Mouse (Mus musculus) left cerebral cortex, adult 18-20 months (tissue): ENCODE measurements around the gene Entpd1. TPM values are rescaled to one million over a fixed set of nuclear protein-coding genes. Genes with fewer than 3 reads are reported as not detected.

ENCODE experiments used
- DNase-seq, 2 experiments: peaks; one replicate each; pipeline ENCODE4 v3.0.0; 2021 to 2022; ENCODE audit warnings: low spot score in 2 of 2, mixed read lengths in 1 of 2
- total RNA-seq, 2 experiments: library from RNA; stranded (reverse); gene quantifications; 2 replicates each; pipeline ENCODE4 v1.2.3; 2021

The Entpd1 gene
- total RNA-seq, 2 experiments from 2014 or later, result 18.2 to 18.9 TPM

DNA sequence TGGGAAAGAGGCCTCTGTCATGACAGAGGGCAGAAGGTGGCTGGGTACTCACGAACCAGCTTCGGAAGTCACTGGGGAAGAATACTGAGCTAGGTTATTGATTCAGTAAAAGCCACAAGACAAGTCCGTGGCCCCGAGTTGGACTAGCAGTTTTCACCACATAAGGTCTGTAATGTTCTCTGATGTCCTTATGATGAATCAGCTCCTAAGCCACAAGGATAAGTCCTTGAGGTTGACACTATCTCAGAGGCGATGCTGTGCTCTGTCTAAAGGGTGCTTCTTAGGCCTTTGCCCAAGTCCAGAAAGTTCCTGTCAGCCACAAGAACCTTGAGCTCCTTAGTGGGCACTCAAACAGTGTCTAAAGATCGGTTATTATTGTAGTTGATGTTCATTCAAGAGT, 49.7 kb downstream of the Entpd1 start:
- no peak for DNase-seq

DNA sequence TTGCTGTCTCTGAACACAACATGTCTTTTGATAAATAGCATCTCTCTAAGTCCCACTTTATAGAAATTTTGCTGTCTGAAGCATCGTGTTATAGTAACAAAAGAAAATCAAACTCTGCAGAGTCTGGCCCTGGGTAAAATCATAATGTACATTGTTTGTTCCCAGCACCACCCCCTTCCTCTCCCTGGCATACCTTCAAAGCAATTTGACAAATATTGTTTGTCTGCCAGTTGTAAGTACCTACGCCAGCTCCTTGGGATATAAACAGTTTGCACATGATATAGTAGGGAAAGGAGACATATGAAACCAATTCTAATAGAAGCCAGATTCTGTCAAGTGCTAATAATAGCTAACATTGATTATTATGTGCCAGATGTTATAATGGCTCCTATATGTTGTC, 50.6 kb downstream of the Entpd1 start:
- DNase-seq, result no peak

DNA sequence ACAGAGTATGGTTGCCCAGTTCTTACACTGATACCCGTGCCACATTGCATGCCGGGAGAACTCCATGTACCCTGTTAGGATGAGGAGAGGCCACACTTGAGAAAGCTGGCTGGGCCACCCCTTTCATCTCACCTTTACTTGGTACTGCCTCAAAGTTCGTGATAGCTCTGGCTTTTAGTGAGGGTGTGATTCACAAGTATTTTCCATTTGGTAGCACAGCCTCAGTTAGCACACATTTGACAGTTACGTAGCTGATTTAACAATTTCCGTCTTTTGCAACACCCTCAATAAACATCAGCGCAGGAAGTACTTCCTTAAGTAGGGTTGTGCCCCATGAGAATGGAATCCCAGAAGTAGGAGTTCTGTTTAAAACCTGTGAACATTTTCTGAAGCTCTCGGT, 53.6 kb downstream of the Entpd1 start:
- no peak for DNase-seq

DNA sequence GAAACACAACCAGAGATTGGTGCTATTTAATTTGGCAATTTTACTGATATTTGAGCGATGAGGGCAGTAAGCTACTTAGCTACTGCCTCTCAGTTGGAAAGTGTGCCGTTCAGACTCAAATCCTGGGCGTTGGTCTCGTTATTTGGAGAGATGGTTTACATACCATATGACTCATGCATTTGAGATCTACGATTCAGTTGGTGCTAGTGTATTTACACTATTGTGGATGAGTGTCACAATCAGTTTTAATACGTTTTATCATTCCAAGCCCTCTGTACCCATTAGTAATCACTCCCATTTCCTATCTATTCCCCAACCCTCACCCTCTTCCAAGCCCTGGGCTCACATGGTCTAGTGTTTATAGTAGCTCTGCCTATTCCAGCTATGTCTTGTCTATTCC, 54.9 kb downstream of the Entpd1 start:
- DNase-seq, result no peak

DNA sequence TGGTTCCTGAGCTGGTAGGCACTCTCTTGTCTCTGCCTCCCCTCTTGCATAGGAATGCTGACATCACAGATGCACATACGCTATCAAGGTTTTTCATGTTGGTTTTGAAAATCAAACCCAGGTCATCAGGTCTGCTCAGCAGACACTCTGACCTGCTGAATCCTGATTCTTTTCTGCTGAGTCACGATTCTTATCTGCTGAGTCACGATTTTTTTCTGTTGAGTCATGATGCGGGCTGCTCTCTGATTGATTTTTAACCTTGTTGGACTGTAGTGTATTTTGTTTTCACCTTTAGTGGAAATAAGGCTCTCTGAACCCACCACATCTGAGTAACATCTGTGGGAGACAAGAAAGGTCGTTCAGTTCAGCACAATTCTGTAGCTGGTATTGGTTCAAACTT, 63.2 kb downstream of the Entpd1 start:
- DNase-seq, result no peak

DNA sequence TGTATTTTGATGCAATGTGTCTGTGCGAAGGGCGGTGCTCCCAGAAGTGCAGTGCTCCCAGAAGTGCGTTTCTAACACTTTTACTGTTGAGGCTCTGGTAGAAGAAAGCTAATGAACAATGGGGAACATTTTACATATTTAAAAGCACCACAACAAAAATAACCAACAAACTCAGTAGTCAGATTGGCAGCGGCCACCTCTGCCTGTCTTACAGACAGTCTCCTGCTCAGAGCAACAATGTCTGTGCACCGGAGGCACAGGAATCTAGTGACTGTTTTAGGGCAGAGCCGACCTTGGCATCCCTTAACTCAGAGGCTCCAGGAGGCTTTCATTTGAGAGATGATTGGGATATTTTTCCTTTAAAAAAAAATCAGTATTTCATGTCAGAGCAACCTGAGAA, 65.9 kb downstream of the Entpd1 start:
- no peak for DNase-seq

DNA sequence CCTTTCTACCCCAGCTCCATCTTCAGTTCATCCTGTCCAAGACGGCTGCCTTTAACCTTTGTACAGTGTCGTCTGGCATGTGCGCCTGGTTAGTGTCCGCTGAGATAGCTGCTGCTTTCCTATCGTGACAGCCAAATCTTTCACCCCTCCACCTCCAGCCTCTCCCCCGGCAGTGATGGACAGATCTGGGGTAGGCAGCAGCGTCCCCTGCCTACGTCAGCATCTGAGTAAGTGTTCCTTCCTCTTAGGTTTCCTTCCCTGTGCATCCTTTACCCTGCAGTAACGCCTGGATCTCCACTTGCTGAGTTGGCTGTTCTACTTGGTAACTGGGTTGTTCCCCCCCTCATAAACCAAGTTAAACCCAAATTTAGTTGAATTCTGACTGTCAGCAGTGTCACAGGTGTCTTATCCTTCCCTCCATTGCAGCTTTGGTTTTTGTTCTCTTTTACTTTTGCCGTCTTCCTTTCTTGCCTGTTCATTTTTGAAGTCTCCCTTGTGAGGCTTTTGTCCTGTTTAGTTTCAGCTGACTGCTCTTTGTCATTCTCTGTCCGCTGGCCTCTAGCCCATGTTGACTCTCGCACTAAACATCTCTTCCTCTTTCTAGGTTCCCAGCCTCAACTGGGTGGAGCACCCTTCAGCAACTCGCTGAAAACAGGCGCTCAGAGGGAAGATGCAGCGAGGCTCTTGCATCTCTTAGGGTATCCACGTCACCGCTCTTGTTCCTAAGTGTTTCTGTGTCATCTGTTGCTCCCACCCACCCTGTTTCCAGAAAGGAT, 66.6 kb downstream of the Entpd1 start:
- no peak for DNase-seq

- DNase-seq, result no peak
Observed at GRCm38 (mm10) chr19:40679632-40680031, 67.5 kb downstream of the Entpd1 start.

DNA sequence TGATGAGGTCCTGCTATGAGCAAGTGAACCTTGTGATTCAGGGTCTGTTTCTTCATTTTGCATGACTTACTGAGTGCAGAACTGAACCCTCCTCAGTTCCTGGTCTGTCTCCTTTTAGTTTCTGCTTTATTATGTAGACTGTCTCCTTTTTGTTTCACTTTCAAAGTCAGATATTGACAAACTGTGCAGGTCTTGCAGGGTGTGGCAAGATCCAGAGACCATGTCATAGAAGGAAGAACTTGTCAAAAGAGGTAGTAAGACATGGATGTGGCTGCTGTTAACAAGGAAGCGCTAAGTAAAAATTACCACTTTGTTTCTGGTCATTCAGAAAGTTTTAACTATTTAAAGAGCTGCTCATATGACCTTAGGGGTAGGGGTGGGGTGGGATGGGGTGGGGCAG, 72.0 kb downstream of the Entpd1 start:
- DNase-seq, result no peak

GRCm38 (mm10) chr19:40684566-40684965, 72.4 kb downstream of the Entpd1 start:
- DNase-seq, result no peak

DNA sequence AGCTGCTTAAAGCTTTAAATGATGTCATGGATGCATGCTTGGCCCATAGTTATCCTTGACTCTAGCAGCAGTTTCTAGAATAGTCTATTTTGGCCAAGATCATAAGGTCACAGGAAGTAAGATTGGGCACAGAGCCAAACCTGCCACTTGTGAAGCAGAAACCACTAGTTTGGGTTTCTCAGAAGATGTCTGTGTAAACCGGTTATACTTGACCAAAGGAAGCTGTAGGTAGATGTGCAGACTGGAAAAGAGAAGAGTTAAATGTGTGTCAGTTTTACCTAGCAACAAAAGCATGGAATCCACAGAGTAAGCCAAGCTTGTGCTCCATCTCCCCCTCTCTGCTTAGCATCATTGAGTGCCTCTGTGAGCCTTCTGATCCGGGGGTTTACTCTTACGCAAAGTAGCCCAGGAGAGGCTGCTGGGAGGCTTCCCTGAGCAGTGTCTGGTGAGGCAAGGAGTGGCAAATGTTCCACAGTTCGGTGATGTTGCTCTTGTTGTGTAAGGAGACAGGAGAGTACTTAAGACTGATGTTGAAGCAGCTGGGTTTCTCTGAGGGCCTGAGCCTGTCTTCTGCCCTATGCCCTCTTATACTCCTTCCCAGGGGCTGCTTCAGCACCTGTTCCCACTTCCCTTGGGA, 75.2 kb downstream of the Entpd1 start:
- DNase-seq, result no peak

DNA sequence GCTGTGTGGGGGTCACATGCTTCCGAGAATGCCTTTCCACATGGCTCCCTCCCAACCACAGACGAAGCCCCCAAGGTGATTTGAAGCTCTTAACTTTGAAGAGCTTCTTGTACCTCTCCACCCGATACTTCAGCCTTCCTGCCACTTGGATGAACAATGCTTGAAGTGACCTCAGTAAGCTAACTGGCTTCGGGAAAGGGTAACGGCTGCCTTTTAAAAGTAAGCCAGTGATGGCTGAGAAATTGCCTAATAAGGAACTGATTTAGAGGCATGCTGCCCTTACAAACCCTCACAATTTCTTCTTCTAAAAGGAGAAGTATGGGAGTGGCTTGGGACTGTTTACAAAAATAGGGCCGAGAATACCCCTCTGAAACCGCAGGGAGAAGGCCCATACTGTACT, 81.0 kb downstream of the Entpd1 start:
- no peak for DNase-seq

- DNase-seq, result no peak
Observed at GRCm38 (mm10) chr19:40696116-40696515, 84.0 kb downstream of the Entpd1 start.

DNA sequence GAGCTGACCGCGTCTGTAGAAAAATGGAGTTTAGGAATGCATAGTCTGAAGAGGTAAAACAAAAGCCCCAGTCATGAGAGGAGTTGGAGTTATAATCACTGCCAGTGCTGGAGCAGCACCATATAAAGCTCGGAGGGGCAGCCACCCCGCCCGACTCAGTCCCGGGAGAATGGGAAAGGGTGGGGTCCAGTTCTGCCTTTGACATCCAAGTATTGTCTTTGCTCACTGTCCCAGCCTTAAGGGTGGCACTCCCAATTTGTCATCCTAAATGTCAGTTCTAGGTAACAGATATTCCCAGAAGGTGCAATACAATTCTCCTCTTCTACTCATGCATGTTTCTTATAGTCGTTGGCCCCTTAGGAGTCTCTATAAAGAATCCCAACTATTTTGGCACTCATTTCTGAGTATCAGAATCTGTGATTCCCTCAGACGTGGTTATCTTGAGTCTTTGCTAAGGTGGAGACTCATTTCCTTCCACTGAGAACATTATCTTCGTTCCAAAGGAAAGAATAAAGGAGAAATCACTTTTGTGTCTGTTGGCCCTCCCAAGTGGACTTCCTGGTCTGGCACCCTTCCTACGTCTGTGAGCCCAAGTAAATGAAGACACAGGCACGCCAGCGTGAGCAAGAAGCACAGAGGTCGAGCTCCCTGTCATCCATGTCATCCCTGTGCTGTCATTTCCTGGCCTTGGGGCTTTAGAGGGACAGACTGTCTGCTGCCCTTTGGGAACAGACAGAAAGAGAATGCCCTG, 86.1 kb downstream of the Entpd1 start:
- no peak for DNase-seq

DNA sequence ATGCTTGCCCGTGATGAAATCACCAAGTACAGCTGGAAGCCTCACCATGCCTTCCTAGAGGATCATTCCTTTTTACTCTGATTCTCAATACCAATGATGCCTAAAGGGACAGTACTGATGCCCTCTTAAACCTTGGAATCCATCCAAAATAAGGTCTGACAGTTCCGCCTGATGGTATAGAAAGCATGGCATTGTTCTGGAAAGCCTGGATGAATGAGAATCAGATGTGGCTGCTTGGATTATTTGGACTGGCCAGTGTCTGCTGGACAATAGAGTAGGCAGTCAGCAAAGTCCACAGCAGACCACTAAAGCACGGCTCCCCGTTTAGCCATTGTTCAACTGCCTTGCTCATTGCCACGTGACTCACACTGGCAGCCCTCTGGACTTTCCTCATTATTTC, 87.7 kb downstream of the Entpd1 start:
- no peak for DNase-seq

- peak; percentile 68 to 81 for DNase-seq
Observed at GRCm38 (mm10) chr19:40702406-40702805, 90.2 kb downstream of the Entpd1 start.

- peak in 1 of 2 experiments; percentile 22 for DNase-seq
Observed at GRCm38 (mm10) chr19:40712889-40713628, 100.9 kb downstream of the Entpd1 start.

GRCm38 (mm10) chr19:40714700-40715099, 102.5 kb downstream of the Entpd1 start:
- no peak for DNase-seq

GRCm38 (mm10) chr19:40716981-40717380, 104.8 kb downstream of the Entpd1 start:
- no peak for DNase-seq

GRCm38 (mm10) chr19:40719439-40720105, 107.4 kb downstream of the Entpd1 start:
- no peak for DNase-seq

DNA sequence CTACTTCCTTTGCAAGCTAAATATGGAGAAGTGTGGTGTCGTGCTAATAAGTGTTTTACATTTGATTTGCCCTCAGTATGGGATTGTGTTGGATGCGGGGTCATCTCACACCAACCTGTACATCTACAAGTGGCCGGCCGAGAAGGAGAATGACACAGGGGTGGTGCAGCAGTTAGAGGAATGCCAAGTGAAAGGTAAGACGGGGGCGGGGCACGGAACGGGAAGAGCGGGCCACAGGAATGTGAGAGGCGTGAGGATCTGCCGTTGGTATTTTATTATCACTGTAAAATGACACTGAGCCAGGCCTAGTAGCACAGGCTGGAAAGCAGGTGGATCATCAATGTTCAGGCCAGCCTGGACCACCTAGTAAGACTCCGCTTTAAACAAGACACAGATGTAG, 108.2 kb downstream of the Entpd1 start:
- no peak for DNase-seq
